Mouse (Mus musculus) liver, postnatal 0 days (tissue): ENCODE measurements around the gene Slc29a2.

ENCODE experiments used
- CTCF ChIP-seq: sonication (generic); IDR thresholded peaks from 2 replicates; pipeline ENCODE4 v1.5.1; 2016; ENCODE audit warnings: antibody characterized with exemption, low read depth
- EP300 ChIP-seq: IDR thresholded peaks from 2 replicates; pipeline ENCODE4 v1.6.1; 2016; ENCODE audit warnings: antibody characterized with exemption, low read depth, mild to moderate bottlenecking

DNA sequence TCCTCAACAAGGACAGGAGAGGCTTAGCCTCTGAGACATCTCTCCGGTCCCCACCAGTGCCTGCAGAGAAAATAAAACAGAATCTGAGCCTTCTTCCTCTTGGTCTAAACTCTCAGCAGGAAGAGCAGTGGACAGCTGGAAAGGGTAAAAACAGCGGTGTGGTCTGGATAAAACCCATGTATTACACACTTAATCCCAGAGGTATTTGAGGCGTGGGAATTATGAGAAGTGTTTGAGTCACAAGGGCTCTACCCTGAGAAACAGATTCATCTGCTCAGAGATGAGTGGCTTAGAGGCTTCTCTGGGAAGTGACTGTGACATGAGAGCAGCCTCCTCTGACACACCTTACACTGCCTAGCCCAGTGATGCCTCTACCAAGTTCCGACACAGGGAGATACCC, 6.0 kb upstream of the Slc29a2 start:
- no peak for TF ChIP-seq EP300
- TF ChIP-seq CTCF = no peak
